Mouse (Mus musculus): ENCODE results near the gene Lrrc8b.

DNA sequence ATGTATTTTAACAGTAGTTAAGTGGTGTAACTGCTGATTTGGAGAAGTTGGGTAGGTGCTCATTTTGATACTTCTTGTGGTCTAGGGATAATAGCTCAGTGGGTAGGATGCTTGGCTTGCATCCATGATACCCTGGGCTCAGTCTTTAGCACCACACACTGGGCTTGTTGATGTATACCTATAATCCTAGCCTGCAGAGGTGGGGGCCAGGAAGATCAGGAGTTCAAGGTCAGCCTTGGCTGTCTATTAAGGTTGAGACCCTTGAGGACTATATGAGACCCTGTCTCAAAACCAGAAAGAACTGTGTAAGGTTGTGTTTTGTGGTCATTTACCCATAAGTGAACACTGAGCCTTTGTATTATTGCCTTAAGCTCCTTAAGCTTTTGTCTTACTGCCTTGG, 49.1 kb downstream of the Lrrc8b start:
- TF ChIP-seq CTCF (conservative IDR thresholded peaks at IDR 0.05; ENCODE audit: low read length) (no peak), POU5F1 (IDR thresholded peaks at IDR 0.05; ENCODE audit: borderline replicate concordance, low read length) (no peak), NANOG (IDR thresholded peaks at IDR 0.05; ENCODE audit: borderline replicate concordance, low read length) (no peak)

All from E14TG2a.4 (cell line).